Mouse (Mus musculus) cerebellum, adult 8-10 months (tissue): ENCODE measurements around the gene Galm.

ENCODE experiments used
- DNase-seq: peaks from one replicate; pipeline ENCODE4 v3.0.0; 2022

The Galm gene

DNA sequence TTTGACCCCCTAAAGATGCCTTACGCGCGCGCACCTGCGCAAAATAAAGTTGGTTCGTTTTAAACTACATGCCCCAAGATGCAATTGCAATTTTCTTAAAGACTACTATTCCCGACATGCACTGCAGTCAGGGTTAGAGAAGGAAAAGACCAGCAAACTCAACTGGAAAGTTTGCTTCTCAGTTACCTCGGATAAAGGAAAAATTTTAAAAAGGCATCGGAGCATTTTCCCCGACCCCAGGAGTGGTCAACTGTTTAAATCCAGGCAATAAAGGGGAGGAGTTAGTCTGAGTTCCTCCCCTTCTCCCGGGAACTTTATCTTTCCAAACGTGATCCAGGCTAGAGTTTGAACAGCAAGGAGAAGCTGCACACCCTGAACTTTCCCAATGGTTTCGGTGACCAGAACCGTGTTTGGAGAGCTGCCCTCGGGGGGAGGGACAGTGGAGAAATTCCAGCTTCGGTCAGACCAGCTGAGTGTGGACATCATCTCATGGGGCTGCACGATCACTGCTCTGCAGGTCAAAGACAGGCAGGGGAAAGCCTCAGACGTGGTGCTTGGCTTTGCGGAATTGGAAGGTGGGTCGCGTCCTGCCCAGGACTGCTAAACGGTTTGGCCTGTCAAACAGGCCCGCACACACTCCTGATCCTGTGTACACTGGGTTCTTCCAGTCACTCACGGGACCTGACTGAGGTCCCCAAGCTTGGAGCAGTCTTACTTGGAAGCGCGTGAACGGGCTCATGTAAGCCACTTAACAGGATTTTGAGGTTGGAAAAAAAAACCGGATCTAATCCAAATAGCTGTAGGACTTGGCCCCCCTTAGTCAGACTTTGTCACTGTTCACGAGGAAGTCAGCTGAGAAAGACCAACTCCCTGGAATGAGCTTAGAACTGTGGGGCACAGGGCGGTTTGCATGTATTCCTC, at the start of gene Galm:
TSS of gene Galm (plus strand) at position 141 of the 921 bp plus-strand sequence.
- DNase-seq, result peak; percentile 41

DNA sequence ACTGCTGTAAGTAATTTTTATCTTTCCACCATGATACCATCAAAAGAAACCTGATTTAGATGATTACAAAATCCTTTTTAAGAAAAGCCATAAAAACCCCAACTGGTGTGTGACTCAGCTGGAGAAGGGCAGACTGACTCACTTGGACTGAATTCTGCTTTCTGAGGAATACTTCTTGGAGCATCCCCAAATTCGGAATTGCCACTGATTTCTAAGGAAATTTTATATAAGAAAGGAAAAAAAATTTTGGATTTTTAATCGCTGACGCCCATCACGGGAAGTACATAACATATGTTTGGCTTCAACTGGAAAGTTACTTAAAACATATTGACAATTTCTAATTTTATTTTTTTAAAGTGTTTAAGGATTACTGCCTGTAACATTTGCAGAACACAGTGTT, 48.5 kb upstream of the Galm start:
- no peak for DNase-seq

DNA sequence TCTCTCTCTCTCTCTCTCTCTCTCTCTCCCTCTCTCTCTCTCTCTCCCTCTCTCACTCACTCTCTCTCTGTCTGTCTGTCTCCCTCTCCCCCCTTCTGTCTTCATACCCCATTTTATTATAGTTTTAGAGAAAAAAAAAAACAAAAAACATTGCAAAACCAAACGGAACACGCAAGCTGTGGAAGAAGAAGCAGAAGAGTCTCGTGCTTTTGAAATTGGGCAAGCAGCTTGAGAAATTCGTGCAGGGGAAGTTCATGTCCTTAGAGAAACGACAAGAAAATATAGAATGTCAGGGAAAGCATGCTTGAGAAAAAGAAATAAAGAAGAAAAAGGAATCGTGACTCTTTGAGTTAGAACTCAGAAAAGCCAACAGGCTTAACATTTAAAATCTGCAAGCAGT, 44.0 kb upstream of the Galm start:
- DNase-seq, result no peak

- DNase-seq, result peak; percentile 3
Observed at GRCm38 (mm10) chr17:80084424-80084823, 42.8 kb upstream of the Galm start.

- no peak for DNase-seq
Observed at GRCm38 (mm10) chr17:80086591-80086990, 40.7 kb upstream of the Galm start.

- no peak for DNase-seq
Observed at GRCm38 (mm10) chr17:80088168-80088567, 39.1 kb upstream of the Galm start.

DNA sequence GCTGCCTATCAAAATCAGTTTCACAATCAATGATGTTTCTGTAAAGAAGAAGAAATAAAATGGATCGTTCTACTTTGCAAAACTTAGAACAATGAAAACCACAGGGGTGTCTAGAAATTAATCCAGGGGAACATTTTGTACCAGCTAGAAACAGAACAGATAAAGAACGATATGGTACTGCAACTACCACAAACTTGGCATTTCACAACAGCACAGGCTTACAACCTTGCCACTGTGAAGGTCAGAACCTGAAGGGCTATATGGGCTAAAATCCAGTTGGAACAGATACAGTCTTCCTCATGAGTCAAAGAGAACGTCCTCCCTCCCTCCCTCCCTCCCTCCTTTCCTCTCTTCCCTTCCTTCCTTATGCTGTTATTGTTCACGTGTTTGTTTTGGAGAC, 36.7 kb upstream of the Galm start:
- no peak for DNase-seq

GRCm38 (mm10) chr17:80091879-80092549, 35.3 kb upstream of the Galm start:
- DNase-seq, result no peak

GRCm38 (mm10) chr17:80095254-80095899, 31.9 kb upstream of the Galm start:
- no peak for DNase-seq

- DNase-seq, result peak; percentile 10
Observed at GRCm38 (mm10) chr17:80096043-80096719, 31.1 kb upstream of the Galm start.

GRCm38 (mm10) chr17:80096720-80097114, 30.6 kb upstream of the Galm start:
- DNase-seq, result no peak

- no peak for DNase-seq
Observed at GRCm38 (mm10) chr17:80097221-80097620, 30.1 kb upstream of the Galm start.

- no peak for DNase-seq
Observed at GRCm38 (mm10) chr17:80099823-80100222, 27.4 kb upstream of the Galm start.

DNA sequence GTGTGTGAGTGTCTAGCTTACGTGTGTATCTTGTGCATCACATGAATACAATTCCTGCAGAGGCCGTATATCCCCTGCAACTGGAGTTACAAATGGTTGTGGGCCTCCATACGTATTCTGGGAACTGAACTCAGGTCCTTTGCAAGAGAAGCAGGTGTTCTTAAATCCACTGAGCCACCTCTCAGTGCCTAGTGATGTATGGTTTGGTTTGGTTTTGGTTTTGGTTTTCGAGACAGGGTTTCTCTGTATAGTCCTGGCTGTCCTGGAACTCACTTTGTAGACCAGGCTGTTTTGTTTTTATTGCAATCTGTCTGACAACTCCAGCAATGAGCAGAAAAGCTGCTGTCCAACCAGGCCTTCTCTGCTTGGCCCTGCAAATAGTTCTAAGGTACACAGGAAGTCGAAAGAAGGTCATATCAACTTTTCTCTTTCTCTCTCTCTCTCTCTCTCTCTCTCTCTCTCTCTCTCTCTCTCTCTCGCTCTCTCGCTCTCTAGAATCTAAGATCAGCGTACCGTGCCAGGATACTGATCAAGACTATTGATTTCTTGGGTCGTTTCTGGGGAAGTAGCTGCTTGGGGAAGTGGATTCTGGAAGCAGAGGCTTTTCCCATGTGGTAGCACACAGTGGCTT, 21.8 kb upstream of the Galm start:
- no peak for DNase-seq

DNA sequence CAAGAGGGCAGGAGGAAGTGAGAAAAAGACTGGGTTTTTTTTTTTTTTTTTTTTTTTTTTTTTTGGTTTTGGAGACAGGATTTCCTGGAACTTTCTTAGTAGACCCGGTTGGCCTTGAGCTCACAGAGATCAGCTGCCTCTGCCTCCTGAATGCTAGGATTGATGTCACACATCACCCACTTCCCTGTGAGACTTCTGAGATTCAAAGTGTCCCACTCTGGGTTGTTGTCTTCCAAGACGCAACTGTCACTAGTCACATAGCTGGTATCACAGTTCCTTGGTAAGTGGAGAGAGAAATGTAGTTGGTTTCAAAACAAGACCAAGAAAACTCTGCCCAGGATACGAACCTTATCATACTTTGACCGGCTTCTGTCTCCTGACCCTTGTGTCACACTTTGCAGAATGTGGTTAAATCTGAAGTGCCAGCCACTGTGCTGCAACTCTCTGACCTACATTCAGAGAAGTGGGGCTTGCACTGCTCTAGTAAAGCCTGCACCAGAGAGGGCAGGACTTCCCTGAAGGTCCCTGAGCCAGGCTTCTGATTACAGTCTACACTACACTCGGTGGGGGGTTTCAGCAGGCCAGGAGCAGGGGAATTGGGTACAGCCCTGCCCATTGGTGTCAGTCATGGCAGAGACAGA, 14.5 kb upstream of the Galm start:
- no peak for DNase-seq

DNA sequence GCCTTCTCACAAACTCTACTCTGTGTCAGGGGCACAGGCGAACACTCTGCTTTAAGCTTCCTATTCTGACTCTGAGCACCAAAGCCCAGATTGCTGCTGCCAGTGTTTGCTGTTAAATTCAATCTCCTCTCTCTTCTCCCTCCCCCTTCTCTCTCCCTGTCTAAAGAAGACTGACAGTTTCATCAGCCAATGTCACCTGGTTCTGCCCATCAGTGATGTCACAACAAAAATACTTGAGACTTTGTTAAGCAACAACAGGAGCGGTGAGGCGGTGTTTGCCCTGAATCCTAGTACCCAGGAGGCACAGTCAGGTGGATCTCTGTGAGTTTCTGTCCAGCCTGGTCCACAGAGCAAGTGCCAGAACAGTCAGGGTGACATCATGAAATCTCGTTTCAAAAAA, 13.8 kb upstream of the Galm start:
- no peak for DNase-seq

GRCm38 (mm10) chr17:80120396-80120795, 6.9 kb upstream of the Galm start:
- no peak for DNase-seq

DNA sequence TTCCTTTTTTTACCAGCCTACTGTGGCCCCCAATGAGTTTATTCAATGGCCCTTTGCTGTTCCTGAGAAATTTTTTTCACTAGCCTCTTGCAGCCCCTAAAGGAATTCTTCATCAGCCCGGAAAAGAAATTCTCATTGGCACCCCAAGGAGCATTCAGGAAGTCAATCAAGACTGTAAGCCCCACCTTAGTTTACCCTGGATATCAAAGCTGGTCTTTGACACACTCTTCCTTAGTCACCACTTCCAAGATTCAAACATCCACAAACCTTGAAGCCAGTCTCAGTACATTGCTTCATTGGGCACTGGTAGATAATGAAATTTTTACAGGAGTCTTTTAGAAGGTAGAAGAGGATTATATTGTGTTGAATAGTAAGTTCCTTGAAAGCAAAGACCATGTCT, 5.4 kb upstream of the Galm start:
- DNase-seq, result no peak

DNA sequence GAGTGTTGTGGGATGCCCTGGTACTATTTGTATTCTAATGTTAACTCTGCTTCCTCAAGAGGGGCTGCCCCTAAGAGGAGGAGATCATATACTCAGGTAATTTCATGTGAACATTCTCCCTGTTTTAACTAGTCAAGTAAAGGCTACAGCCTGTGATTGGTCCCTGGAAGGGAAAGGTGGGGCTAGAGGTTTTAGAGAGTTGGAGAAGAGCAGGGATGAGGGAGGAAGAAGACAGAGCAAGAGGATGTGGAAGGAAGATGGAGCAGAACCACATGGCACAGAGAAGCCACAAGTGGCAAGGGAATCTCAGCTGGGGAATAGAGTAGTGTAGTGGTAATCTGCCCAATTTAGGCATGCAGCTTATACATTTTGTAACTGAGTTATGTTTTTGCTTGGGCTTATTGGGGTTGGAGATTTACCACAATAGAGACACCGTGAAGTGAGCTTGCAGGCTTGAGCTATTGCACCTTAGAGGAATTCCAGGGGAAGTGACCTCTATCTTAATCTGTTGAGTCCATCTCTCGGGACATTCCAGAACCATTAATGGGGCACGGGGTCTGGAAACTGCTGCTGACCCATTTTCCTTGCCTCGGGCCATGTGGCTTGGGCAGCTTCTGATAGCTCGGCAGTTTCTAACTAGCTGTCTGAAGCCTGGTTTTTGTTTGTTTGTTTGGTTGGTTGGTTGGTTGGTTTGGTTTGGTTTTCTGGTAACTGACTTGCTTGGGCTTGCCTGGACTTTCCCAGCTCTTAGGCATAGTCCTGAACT, 2.1 kb upstream of the Galm start:
- DNase-seq, result no peak

DNA sequence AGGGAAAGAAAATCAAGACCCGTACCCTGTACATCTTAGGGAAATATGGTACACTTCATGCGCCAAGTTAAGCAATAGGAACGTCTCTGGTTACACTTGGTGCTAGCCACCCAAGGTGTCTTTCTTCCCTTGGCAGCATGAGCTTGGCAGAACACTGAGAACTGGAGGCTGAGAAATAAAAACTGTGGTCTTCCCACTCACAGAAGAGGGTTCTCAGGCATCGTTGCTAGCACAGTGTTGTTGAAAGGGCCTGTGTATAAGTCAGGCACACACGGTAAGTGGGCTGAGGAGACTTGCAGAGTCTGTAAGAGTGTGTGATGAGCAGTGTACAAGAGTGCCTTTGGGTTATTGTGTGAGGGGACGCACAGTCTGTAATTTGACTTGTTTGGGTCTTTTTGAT, 1.1 kb upstream of the Galm start:
- DNase-seq, result no peak

- no peak for DNase-seq
Observed at GRCm38 (mm10) chr17:80128476-80128990, 1.3 kb downstream of the Galm start.
